Mouse (Mus musculus): ENCODE measurements at regions not wholly inside any gene's neighbourhood (a gene's known extent, or its start where the extent isn't known, plus 50 kb on each side); places are given as distances from the start of the nearest gene placed in this dataset.
A peak's percentile ranks its signal among the peaks of the same experiment; 100 is the strongest.

DNA sequence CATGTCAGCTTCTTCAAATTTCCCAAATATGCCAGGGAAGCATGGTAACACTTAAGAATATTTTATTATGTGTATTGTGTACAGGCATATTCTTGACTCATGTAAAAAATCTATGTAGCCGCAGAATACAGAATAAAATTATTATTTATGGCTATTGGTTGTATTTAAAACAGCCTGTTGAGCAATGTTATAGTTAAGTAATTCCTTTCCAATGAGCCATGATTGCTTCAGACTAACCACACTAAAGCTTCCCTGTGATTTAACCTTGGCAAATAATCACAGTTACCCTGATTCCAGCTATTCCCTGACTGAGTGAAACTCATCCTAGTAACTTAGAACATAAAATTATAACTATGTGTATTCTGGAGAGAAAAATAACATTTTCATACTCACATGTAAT is 56.7 kb downstream of the 9130204L05Rik start:
- TF ChIP-seq MYOD1 (IDR thresholded peaks at IDR 0.05; ENCODE audit: control insufficient read depth, insufficient read length, low read depth) (no peak), USF1 (IDR thresholded peaks at IDR 0.05; ENCODE audit: low read depth) (no peak), CEBPB (IDR thresholded peaks at IDR 0.05; ENCODE audit: low read depth) (peak; percentile 60), FOSL1 (IDR thresholded peaks at IDR 0.05; ENCODE audit: insufficient read depth, low read length, poor library complexity, severe bottlenecking) (no peak)
- Histone ChIP-seq H3ac (ENCODE audit: control insufficient read depth, insufficient read length, low read depth) (no peak overlapping the region), H3K79me3 (ENCODE audit: low read depth) (no peaks in the 10 kb centered on the region), H3K36me3 (ENCODE audit: control insufficient read depth, insufficient read depth) (no peaks in the 10 kb centered on the region), H3K79me2 (ENCODE audit: control insufficient read depth, insufficient read depth) (no peaks in the 10 kb centered on the region), H3K27me3 (ENCODE audit: control insufficient read depth, insufficient read depth, insufficient read length) (no peaks in the 10 kb centered on the region), H3K4me3 (ENCODE audit: insufficient read depth, poor library complexity, severe bottlenecking) (no peak overlapping the region)

DNA sequence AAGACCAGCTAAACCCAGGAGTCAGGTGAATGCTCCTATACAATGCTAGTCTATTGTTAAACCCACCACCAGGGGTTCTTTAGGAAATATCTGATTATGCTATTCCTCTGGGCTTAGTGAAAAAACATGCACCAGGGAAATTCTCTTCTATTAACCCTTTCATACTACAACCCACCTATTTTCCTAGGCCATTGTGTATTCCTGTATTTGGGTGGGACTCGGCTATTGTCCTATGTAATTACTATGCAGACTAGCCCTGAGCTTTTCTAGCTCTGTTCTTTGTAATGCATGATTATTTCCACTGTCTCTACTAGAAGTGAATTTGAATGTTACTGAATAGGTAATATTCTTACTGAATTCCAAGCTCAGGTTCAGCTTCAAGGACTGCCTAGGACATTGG is 60.4 kb downstream of the 9130204L05Rik start:
- TF ChIP-seq USF1 (IDR thresholded peaks at IDR 0.05; ENCODE audit: low read depth) (no peak), CEBPB (IDR thresholded peaks at IDR 0.05; ENCODE audit: low read depth) (no peak), MYOG (IDR thresholded peaks at IDR 0.05; ENCODE audit: control insufficient read depth, extremely low read depth, insufficient read length) (no peak), MYOD1 (IDR thresholded peaks at IDR 0.05; ENCODE audit: control insufficient read depth, insufficient read length, low read depth) (no peak), FOSL1 (IDR thresholded peaks at IDR 0.05; ENCODE audit: insufficient read depth, low read length, poor library complexity, severe bottlenecking) (no peak), MAX (IDR thresholded peaks at IDR 0.05) (no peak)
- Histone ChIP-seq H3K36me3 (ENCODE audit: control insufficient read depth, insufficient read depth) (no peaks in the 10 kb centered on the region), H3K79me3 (ENCODE audit: low read depth) (no peaks in the 10 kb centered on the region), H3K27me3 (ENCODE audit: control insufficient read depth, insufficient read depth, insufficient read length) (no peaks in the 10 kb centered on the region), H3K79me2 (ENCODE audit: control insufficient read depth, insufficient read depth) (no peaks in the 10 kb centered on the region), H3ac (ENCODE audit: control insufficient read depth, insufficient read length, low read depth) (no peak overlapping the region), H3K4me3 (ENCODE audit: insufficient read depth, poor library complexity, severe bottlenecking) (no peak overlapping the region)
